ENCODE assay signal across 34 mouse cellular contexts in genomic region chr1:132277124-132277523, GRCm38 (mm10). TPM values are rescaled to one million over a fixed set of nuclear protein-coding genes. Genes with fewer than 3 reads are reported as not detected.
DNase-seq lines count a peak whose midpoint lies in the region; ATAC-seq lines count a peak whose summit lies in the region.
"Had no signal": no experiment of that assay in that cellular context is flagged by ENCODE, and none has a peak within 500 bp of the region (broad histone marks: within the 10 kb centered on the region; RNA-seq: fewer than 3 reads in every experiment).

No protein-coding gene starts in this region.

- no peak for DNase-seq in midbrain, embryonic 10.5 days (ENCODE audit: low spot score)
- DNase-seq in adrenal gland, adult (ENCODE audit: inconsistent age in 2 of 2, low spot score in 1 of 2): peak; percentile 93 to 95
- peak; percentile 78 for DNase-seq in adrenal gland, postnatal 10 days
- DNase-seq in adrenal gland, postnatal 36 days: peak; percentile 79 to 85
- no peak for DNase-seq in spleen, postnatal 14 days (ENCODE audit: low spot score in 2 of 2)
- DNase-seq: B cell, adult 2 months; cerebellum, adult 11-12 months; cerebellum, adult 8-10 months; cerebellum, postnatal 14 days; forebrain, postnatal 0 days; gastrocnemius, adult 2 months; gastrocnemius, postnatal 14 days; heart, adult 18-20 months; heart, postnatal 10 days; heart, postnatal 4 days; kidney, adult 18-20 months had no signal

- peaks cover 7% of the 10 kb centered on the region for H3K27me3 ChIP-seq in midbrain, embryonic 10.5 days (ENCODE audit: low read depth, poor library complexity, severe bottlenecking)
- no peaks in the 10 kb centered on the region for H3K27me3 ChIP-seq in midbrain, embryonic 13.5 days
- H3K27me3 ChIP-seq in heart, embryonic 11.5 days (ENCODE audit: control insufficient read depth, insufficient read depth, low read length): no peaks in the 10 kb centered on the region
- H3K27me3 ChIP-seq: CH12.LX; embryonic facial prominence, embryonic 12.5 days; embryonic facial prominence, embryonic 15.5 days; heart, embryonic 15.5 days had no signal

- WGBS in midbrain, embryonic 10.5 days: 85% methylated on average over 6 of the region's 6 CpGs
- WGBS in midbrain, embryonic 13.5 days: 68% methylated on average over 6 of the region's 6 CpGs
- 45% methylated on average over 6 of the region's 6 CpGs for WGBS in heart, embryonic 11.5 days (ENCODE audit: insufficient replicate concordance)

- H3K4me3 ChIP-seq in midbrain, embryonic 10.5 days: no peak overlapping the region
- no peak overlapping the region for H3K4me3 ChIP-seq in midbrain, embryonic 13.5 days (replicated peaks)
- no peak overlapping the region for H3K4me3 ChIP-seq in heart, embryonic 11.5 days (ENCODE audit: low read depth, low read length)
- H3K4me3 ChIP-seq: embryonic facial prominence, embryonic 12.5 days; embryonic facial prominence, embryonic 15.5 days; gastrocnemius, adult 2 months; heart, embryonic 12.5 days; heart, embryonic 15.5 days had no signal

- H3K9ac ChIP-seq in midbrain, embryonic 13.5 days (replicated peaks): no peak overlapping the region
- no peak overlapping the region for H3K9ac ChIP-seq in heart, embryonic 11.5 days (ENCODE audit: low read depth, low read length)
- H3K9ac ChIP-seq: embryonic facial prominence, embryonic 12.5 days; embryonic facial prominence, embryonic 15.5 days; forebrain, postnatal 0 days; heart, embryonic 12.5 days; heart, embryonic 15.5 days; hindbrain, embryonic 14.5 days had no signal

- H3K4me2 ChIP-seq in midbrain, embryonic 13.5 days (replicated peaks): no peak overlapping the region
- no peak overlapping the region for H3K4me2 ChIP-seq in heart, embryonic 11.5 days
- H3K4me2 ChIP-seq: embryonic facial prominence, embryonic 12.5 days; embryonic facial prominence, embryonic 15.5 days; heart, embryonic 12.5 days; heart, embryonic 15.5 days; hindbrain, embryonic 14.5 days had no signal

- no peaks in the 10 kb centered on the region for H3K36me3 ChIP-seq in midbrain, embryonic 10.5 days
- no peaks in the 10 kb centered on the region for H3K36me3 ChIP-seq in midbrain, embryonic 13.5 days
- no peaks in the 10 kb centered on the region for H3K36me3 ChIP-seq in heart, embryonic 11.5 days (ENCODE audit: control insufficient read depth, insufficient read depth, low read length)
- H3K36me3 ChIP-seq: embryonic facial prominence, embryonic 12.5 days; embryonic facial prominence, embryonic 15.5 days; heart, embryonic 12.5 days; heart, embryonic 15.5 days had no signal

- 0 out of 2 replicates have a peak overlapping the region, but pooled peaks have one; percentile 9 for H3K27ac ChIP-seq in midbrain, embryonic 10.5 days (replicated peaks)
- no peak overlapping the region for H3K27ac ChIP-seq in midbrain, embryonic 13.5 days
- H3K27ac ChIP-seq in heart, embryonic 11.5 days (ENCODE audit: low read depth, low read length): no peak overlapping the region
- H3K27ac ChIP-seq: embryonic facial prominence, embryonic 12.5 days; embryonic facial prominence, embryonic 15.5 days; gastrocnemius, adult 2 months; heart, embryonic 15.5 days; hindbrain, embryonic 14.5 days; hindbrain, postnatal 0 days had no signal

- H3K4me1 ChIP-seq in midbrain, embryonic 10.5 days: peaks cover 22% of the 10 kb centered on the region
- H3K4me1 ChIP-seq in midbrain, embryonic 13.5 days (replicated peaks): peaks cover 13% of the 10 kb centered on the region
- H3K4me1 ChIP-seq in heart, embryonic 11.5 days (ENCODE audit: control insufficient read depth, insufficient read depth, low read length): no peaks in the 10 kb centered on the region
- H3K4me1 ChIP-seq: embryonic facial prominence, embryonic 15.5 days; heart, embryonic 15.5 days had no signal

- no peak for ATAC-seq in midbrain, embryonic 13.5 days
- ATAC-seq in heart, embryonic 11.5 days (replicated peaks; ENCODE audit: insufficient number of reproducible peaks, low FRiP score, low TSS enrichment): no peak
- ATAC-seq: forebrain, embryonic 14.5 days; forebrain, postnatal 0 days; hindbrain, postnatal 0 days; inflammation-experienced regulatory T-cells, adult 6 months; intestine, embryonic 16.5 days had no signal

- no peaks in the 10 kb centered on the region for H3K9me3 ChIP-seq in midbrain, embryonic 10.5 days (replicated peaks)
- H3K9me3 ChIP-seq in midbrain, embryonic 13.5 days: no peaks in the 10 kb centered on the region
- H3K9me3 ChIP-seq in heart, embryonic 11.5 days (replicated peaks; ENCODE audit: control insufficient read depth, low read length): no peaks in the 10 kb centered on the region
- H3K9me3 ChIP-seq: embryonic facial prominence, embryonic 12.5 days; embryonic facial prominence, embryonic 15.5 days; heart, embryonic 12.5 days; heart, embryonic 15.5 days had no signal

RNA-seq across cellular contexts. Expression of gene Klhdc8a, which starts 21.3 kb away (rescaled TPM):
- polyA plus RNA-seq in midbrain, embryonic 10.5 days (2016; fragmentation: Nextera tagmentation; extraction: Ambion mirVana): 1.4 and 2.8 TPM in 2 replicates
- 6.3 and 6.7 TPM in 2 replicates for polyA plus RNA-seq in midbrain, embryonic 13.5 days (2015; fragmentation: Nextera tagmentation; extraction: Ambion mirVana)
- total RNA-seq in adrenal gland, postnatal 10 days (2021): 10 to 100 TPM; 56.5 to 69.6 TPM
- 100 to 1,000 TPM; 155 to 161 TPM for total RNA-seq in adrenal gland, postnatal 36 days (2021)
- polyA plus RNA-seq in heart, embryonic 11.5 days (2014; fragmentation: Nextera tagmentation; extraction: Ambion mirVana): 0.45 and 0.56 TPM in 2 replicates
- total RNA-seq: CH12.LX, MEL had no signal
- polyA plus RNA-seq: inflammation-experienced regulatory T-cells, adult 6 months had no signal

RNA-seq across cellular contexts. Expression of gene Nuak2, which starts 38.8 kb away (rescaled TPM):
- polyA plus RNA-seq in midbrain, embryonic 10.5 days (2016; fragmentation: Nextera tagmentation; extraction: Ambion mirVana): 87.1 and 101 TPM in 2 replicates
- 53.5 and 56.3 TPM in 2 replicates for polyA plus RNA-seq in midbrain, embryonic 13.5 days (2015; fragmentation: Nextera tagmentation; extraction: Ambion mirVana)
- total RNA-seq in adrenal gland, postnatal 10 days (2021): 1 to 10 TPM; 3.4 to 3.9 TPM
- 1 to 10 TPM; 2.8 to 4.9 TPM for total RNA-seq in adrenal gland, postnatal 36 days (2021)
- polyA plus RNA-seq in heart, embryonic 11.5 days (2014; fragmentation: Nextera tagmentation; extraction: Ambion mirVana): 2.6 and 3.6 TPM in 2 replicates

RNA-seq across cellular contexts. Expression of gene Gm10188, which starts 47.6 kb away (rescaled TPM):
- 0.23 and 0.46 TPM in 2 replicates for polyA plus RNA-seq in midbrain, embryonic 10.5 days (2016; fragmentation: Nextera tagmentation; extraction: Ambion mirVana)
- polyA plus RNA-seq in midbrain, embryonic 13.5 days (2015; fragmentation: Nextera tagmentation; extraction: Ambion mirVana): 0.58 and 1.1 TPM in 2 replicates
- not detected for total RNA-seq in adrenal gland, postnatal 10 days (2021)
- not detected for total RNA-seq in adrenal gland, postnatal 36 days (2021)
- not detected in 2 replicates for polyA plus RNA-seq in heart, embryonic 11.5 days (2014; fragmentation: Nextera tagmentation; extraction: Ambion mirVana)
- total RNA-seq: CH12.LX; forebrain, postnatal 0 days; gastrocnemius, adult 2 months; gastrocnemius, postnatal 14 days; gastrocnemius, postnatal 4 days; heart, adult 18-20 months; heart, postnatal 10 days; heart, postnatal 4 days; hindbrain, postnatal 0 days; MEL had no signal
- polyA plus RNA-seq: brain, embryonic 14.5 days; embryonic facial prominence, embryonic 12.5 days; embryonic facial prominence, embryonic 15.5 days; forebrain, embryonic 11.5 days; forebrain, embryonic 14.5 days; forebrain, postnatal 0 days; frontal cortex, adult 2 months; heart, embryonic 12.5 days; heart, embryonic 15.5 days; hindbrain, embryonic 11.5 days; inflammation-experienced regulatory T-cells, adult 6 months; intestine, embryonic 16.5 days had no signal

Comparison
In these comparisons a context has a peak if more than half of its experiments do, and no peak if none do; other contexts are left out.
1. DNase-seq: peak in adrenal gland, adult (2 of 2), adrenal gland, postnatal 10 days (single experiment) and adrenal gland, postnatal 36 days (2 of 2); none in midbrain, embryonic 10.5 days (single experiment) and spleen, postnatal 14 days (0 of 2).
2. RNA of gene Nuak2, which starts 38.8 kb away (polyA plus RNA-seq): 87.1 to 101 TPM in midbrain, embryonic 10.5 days and 53.5 to 56.3 TPM in midbrain, embryonic 13.5 days; 2.6 to 3.6 TPM in heart, embryonic 11.5 days; every median in the first group is over 10 times any median in the second.